Mouse (Mus musculus) MEL (cell line): ENCODE measurements at regions not wholly inside any gene's neighbourhood (a gene's known extent, or its start where the extent isn't known, plus 50 kb on each side); places are given as distances from the start of the nearest gene placed in this dataset.

Experiments
- CTCF ChIP-seq, 3 experiments: IDR thresholded peaks in 2 of 3; conservative IDR thresholded peaks in 1 of 3; 2 replicates each; pipeline ENCODE4 v1.5.1; 2011 to 2012; ENCODE audit warnings: low read length in 3 of 3, low read depth in 2 of 3, mild to moderate bottlenecking in 2 of 3, improper control_type of control experiment in 1 of 3, inconsistent platforms in 1 of 3, mixed read lengths in 1 of 3, moderate library complexity in 1 of 3; ENCODE audit not compliant: control insufficient read depth in 1 of 3, insufficient read depth in 1 of 3, poor library complexity in 1 of 3, severe bottlenecking in 1 of 3
- GATA1 ChIP-seq: IDR thresholded peaks from 2 replicates; pipeline ENCODE4 v1.6.1; 2011; ENCODE audit warnings: low read depth, low read length, improper control_type of control experiment
- POLR2A ChIP-seq, 2 experiments: IDR thresholded peaks; 2 replicates each; pipeline ENCODE4 v1.6.1; 2011 to 2012; ENCODE audit warnings: low read length in 2 of 2, mild to moderate bottlenecking in 2 of 2, control low read depth in 1 of 2, improper control_type of control experiment in 1 of 2, low read depth in 1 of 2, moderate library complexity in 1 of 2; ENCODE audit not compliant: control insufficient read depth in 1 of 2, insufficient read depth in 1 of 2, poor library complexity in 1 of 2
- SMC3 ChIP-seq: IDR thresholded peaks from 2 replicates; pipeline ENCODE4 v1.6.1; 2011; ENCODE audit warnings: low read depth, low read length, improper control_type of control experiment
- UBTF ChIP-seq: IDR thresholded peaks from 2 replicates; pipeline ENCODE4 v1.6.1; 2012; ENCODE audit warnings: low read depth, mild to moderate bottlenecking, inconsistent platforms, low read length, improper control_type of control experiment, moderate library complexity, borderline replicate concordance; ENCODE audit not compliant: insufficient read depth

DNA sequence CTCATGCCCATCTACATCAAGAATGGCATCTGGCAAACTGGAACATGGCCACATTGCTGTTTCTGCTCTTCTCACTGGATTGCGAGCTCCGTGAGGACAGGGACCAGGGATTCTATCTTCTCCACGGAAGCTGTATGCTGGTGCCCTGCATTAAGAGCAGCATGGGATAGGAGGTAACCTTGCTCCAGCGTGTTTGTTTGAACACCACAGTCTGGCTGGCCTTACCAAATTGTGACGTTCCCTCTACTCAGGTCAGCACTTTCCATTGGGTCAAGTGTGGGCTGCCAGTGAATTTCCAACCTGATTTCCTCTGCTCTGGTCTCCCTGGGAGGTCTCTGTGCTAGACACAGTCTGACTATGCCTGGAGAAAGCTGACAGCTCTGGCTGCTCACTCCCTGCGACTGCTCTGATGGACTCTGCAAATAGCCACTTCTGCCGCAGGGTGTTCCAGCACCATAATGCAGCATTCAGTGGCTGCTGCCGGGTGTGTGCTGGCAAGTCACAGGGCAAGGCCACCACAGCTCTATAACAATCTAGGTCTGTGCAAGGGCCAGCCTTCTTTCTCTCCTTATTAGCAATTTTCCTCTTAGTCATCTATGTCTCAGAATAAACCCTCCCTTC is 175.6 kb downstream of the Opa1 start:
- TF ChIP-seq CTCF (IDR thresholded peaks at IDR 0.05 in 2 of 3, conservative IDR thresholded peaks at IDR 0.05 in 1 of 3; ENCODE audit: control insufficient read depth in 1 of 3, insufficient read depth in 1 of 3, low read depth in 2 of 3, low read length in 3 of 3, poor library complexity in 1 of 3, severe bottlenecking in 1 of 3) (no peak), SMC3 (no peak), POLR2A (IDR thresholded peaks at IDR 0.05; ENCODE audit: control insufficient read depth in 1 of 2, insufficient read depth in 1 of 2, low read depth in 1 of 2, low read length in 2 of 2, poor library complexity in 1 of 2) (no peak), GATA1 (no peak), UBTF (no peak)
